Comparison of ENCODE assay signal across 13 mouse cellular contexts in the genomic region with DNA sequence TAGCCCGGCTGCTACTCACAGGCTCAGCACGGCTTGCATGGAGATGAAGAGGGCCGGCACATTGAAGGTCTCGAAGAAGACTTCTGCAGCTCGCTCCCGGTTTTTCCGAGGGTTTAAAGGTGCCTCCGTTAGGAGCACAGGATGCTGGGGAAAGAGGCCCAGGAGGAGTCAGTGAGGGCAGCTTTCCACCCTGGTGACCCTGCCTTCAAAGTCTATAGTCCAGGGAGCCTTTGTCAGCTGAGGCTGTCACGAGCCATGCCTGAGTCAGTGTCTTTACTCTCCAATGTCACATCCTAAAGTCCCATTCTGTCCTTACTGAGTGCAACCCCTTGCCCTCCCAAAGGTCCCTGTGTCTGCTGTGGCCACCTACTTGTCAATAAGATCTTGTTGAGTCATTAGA.
"Had no signal": no experiment of that assay in that cellular context is flagged by ENCODE, and none has a peak within 500 bp of the region (broad histone marks: within the 10 kb centered on the region; RNA-seq: fewer than 3 reads in every experiment).

No protein-coding gene starts in this region.

- H3K9me3 ChIP-seq: hindbrain, embryonic 15.5 days; limb, embryonic 13.5 days; liver, embryonic 15.5 days; midbrain, embryonic 12.5 days; stomach, embryonic 15.5 days had no signal

- DNase-seq: left cerebral cortex, postnatal 4 days; lung, embryonic 14.5 days; lung, postnatal 10 days; right cerebral cortex, postnatal 14 days; thymus, adult 2 months; thymus, postnatal 36 days had no signal

- ATAC-seq: midbrain, embryonic 16.5 days had no signal

- H3K4me1 ChIP-seq: hindbrain, embryonic 15.5 days; limb, embryonic 13.5 days; liver, embryonic 15.5 days; midbrain, embryonic 12.5 days; stomach, embryonic 15.5 days had no signal

- H3K4me3 ChIP-seq: hindbrain, embryonic 15.5 days; layer of hippocampus, adult 2 months; limb, embryonic 13.5 days; liver, embryonic 15.5 days; midbrain, embryonic 12.5 days; stomach, embryonic 15.5 days had no signal

- H3K4me2 ChIP-seq: hindbrain, embryonic 15.5 days; limb, embryonic 13.5 days; liver, embryonic 15.5 days; lung, embryonic 14.5 days; midbrain, embryonic 12.5 days; stomach, embryonic 15.5 days had no signal

- H3K27me3 ChIP-seq: hindbrain, embryonic 15.5 days; limb, embryonic 13.5 days; liver, embryonic 15.5 days; midbrain, embryonic 12.5 days; stomach, embryonic 15.5 days had no signal

- H3K9ac ChIP-seq: hindbrain, embryonic 15.5 days; limb, embryonic 13.5 days; liver, embryonic 15.5 days; lung, embryonic 14.5 days; midbrain, embryonic 12.5 days; stomach, embryonic 15.5 days had no signal

- H3K27ac ChIP-seq: hindbrain, embryonic 15.5 days; layer of hippocampus, adult 2 months; limb, embryonic 13.5 days; liver, embryonic 15.5 days; midbrain, embryonic 12.5 days; stomach, embryonic 15.5 days had no signal
